Mouse (Mus musculus) liver, adult 2 months (tissue): ENCODE results near the gene Il1b.

Experiments
- CTCF ChIP-seq: fragments of 200-500 bp; IDR thresholded peaks from 2 replicates; pipeline ENCODE4 v1.5.1; 2011; ENCODE audit warnings: low read depth, low read length, control low read depth
- POLR2A ChIP-seq: fragments of 200-500 bp; IDR thresholded peaks from 2 replicates; pipeline ENCODE4 v1.6.1; 2011; ENCODE audit warnings: low read length, control low read depth; ENCODE audit not compliant: insufficient read depth; ENCODE audit errors: extremely low read depth

DNA sequence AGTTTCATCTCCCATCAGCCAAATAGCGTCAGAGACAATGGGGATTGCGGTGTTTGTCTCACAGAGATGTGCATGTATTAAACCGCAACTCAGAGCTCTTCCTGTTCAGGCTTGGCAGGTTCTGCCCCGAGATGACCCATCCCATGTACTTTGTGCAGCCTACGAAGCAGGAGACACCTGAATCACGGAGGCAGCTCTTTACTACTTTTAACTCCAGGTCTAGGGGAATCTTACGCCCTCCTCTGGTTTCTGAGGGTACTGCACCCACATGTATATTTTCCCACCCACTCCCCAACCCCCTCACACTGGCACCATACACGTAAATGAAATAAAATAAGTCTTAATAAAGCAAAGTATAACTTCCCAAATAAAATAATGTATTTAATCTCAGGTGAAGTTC lies 35.6 kb upstream of the Il1b start:
- TF ChIP-seq POLR2A: no peak
- peak; percentile 25; the same call in 1 of the 2 replicates for TF ChIP-seq CTCF
